Mouse (Mus musculus) brain, embryonic 14.5 days (tissue): ENCODE measurements at regions not wholly inside any gene's neighbourhood (a gene's known extent, or its start where the extent isn't known, plus 50 kb on each side); places are given as distances from the start of the nearest gene placed in this dataset.

Source experiments
- CTCF ChIP-seq: fragments of 200-500 bp; IDR thresholded peaks from 2 replicates; pipeline ENCODE4 v1.5.1; 2012; ENCODE audit warnings: inconsistent platforms, mild to moderate bottlenecking, moderate library complexity, borderline replicate concordance; ENCODE audit not compliant: insufficient read depth, insufficient read length; ENCODE audit errors: extremely low read depth
- POLR2A ChIP-seq: fragments of 200-500 bp; IDR thresholded peaks from 2 replicates; pipeline ENCODE4 v1.6.1; 2012; ENCODE audit warnings: mild to moderate bottlenecking, inconsistent platforms, borderline replicate concordance; ENCODE audit not compliant: poor library complexity, insufficient read depth, insufficient read length, severe bottlenecking; ENCODE audit errors: extremely low read depth

GRCm38 (mm10) chr4:95279200-95279599 lies 227.2 kb upstream of the Jun start:
- TF ChIP-seq POLR2A (no peak), CTCF (no peak)
